Mouse (Mus musculus) midbrain, embryonic 15.5 days (tissue): ENCODE measurements at regions not wholly inside any gene's neighbourhood (a gene's known extent, or its start where the extent isn't known, plus 50 kb on each side); places are given as distances from the start of the nearest gene placed in this dataset.

Source experiments
- ATAC-seq: fragments of 200-750 bp; cut with Nextera tagmentation; replicated peaks from 2 replicates; pipeline ENCODE4 v1.8.0; 2017; ENCODE audit warnings: moderate TSS enrichment
- H3K27ac ChIP-seq: fragments of 300-500 bp; sonication (generic); 2 replicates; pipeline ENCODE4 v1.5.1; 2015; ENCODE audit warnings: mild to moderate bottlenecking, inconsistent platforms
- H3K27me3 ChIP-seq: fragments of 300-500 bp; sonication (generic); replicated peaks from 2 replicates; pipeline ENCODE4 v1.6.1; 2015; ENCODE audit warnings: inconsistent platforms
- H3K36me3 ChIP-seq: fragments of 300-500 bp; sonication (generic); replicated peaks from 2 replicates; pipeline ENCODE4 v1.6.1; 2015; ENCODE audit warnings: inconsistent platforms
- H3K4me1 ChIP-seq: fragments of 300-500 bp; sonication (generic); 2 replicates; pipeline ENCODE4 v1.6.1; 2015; ENCODE audit warnings: inconsistent platforms
- H3K4me2 ChIP-seq: fragments of 300-500 bp; sonication (generic); 2 replicates; pipeline ENCODE4 v1.6.1; 2015; ENCODE audit warnings: inconsistent platforms, mild to moderate bottlenecking, moderate library complexity
- H3K4me3 ChIP-seq: fragments of 300-500 bp; sonication (generic); 2 replicates; pipeline ENCODE4 v1.5.1; 2015; ENCODE audit warnings: mild to moderate bottlenecking, inconsistent platforms
- H3K9ac ChIP-seq: fragments of 300-500 bp; sonication (generic); 2 replicates; pipeline ENCODE4 v1.6.1; 2015; ENCODE audit warnings: mild to moderate bottlenecking, inconsistent platforms
- H3K9me3 ChIP-seq: fragments of 300-500 bp; sonication (generic); 2 replicates; pipeline ENCODE4 v1.6.1; 2016; ENCODE audit warnings: inconsistent platforms
- WGBS: fragments of 180-500 bp; shearing (Covaris S2); methylation state at CpG from one replicate; pipeline ENCODE4 v1.1.7; 2015; ENCODE audit warnings: mixed read lengths; 5-methylcytosine and 5-hydroxymethylcytosine counted together

DNA sequence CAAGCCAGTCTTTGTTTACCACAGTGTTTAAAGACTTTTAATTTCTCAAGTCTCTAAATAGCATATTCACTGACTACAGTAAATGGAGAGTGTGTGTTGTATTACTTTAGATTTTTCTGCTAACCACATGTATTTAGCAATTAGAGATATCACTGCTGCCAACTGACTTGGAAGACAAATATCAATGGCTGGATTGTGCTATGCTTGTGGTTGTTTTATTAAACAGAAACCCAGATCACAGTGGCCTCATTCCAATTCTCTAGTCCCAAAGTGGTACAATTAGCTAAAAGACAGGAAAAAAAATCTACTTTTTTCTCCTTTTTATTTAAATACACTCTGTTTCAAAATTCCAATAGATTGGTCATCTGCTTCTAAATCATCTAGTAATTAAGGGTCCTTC is 72.6 kb downstream of the Zfp120 start:
- ATAC-seq: no peak
- no peak overlapping the region for H3K9ac ChIP-seq
- H3K27me3 ChIP-seq: no peaks in the 10 kb centered on the region
- H3K4me1 ChIP-seq: no peaks in the 10 kb centered on the region
- no peak overlapping the region for H3K27ac ChIP-seq
- no peak overlapping the region for H3K4me3 ChIP-seq
- H3K9me3 ChIP-seq: no peaks in the 10 kb centered on the region
- H3K4me2 ChIP-seq: no peak overlapping the region
- no peaks in the 10 kb centered on the region for H3K36me3 ChIP-seq

DNA sequence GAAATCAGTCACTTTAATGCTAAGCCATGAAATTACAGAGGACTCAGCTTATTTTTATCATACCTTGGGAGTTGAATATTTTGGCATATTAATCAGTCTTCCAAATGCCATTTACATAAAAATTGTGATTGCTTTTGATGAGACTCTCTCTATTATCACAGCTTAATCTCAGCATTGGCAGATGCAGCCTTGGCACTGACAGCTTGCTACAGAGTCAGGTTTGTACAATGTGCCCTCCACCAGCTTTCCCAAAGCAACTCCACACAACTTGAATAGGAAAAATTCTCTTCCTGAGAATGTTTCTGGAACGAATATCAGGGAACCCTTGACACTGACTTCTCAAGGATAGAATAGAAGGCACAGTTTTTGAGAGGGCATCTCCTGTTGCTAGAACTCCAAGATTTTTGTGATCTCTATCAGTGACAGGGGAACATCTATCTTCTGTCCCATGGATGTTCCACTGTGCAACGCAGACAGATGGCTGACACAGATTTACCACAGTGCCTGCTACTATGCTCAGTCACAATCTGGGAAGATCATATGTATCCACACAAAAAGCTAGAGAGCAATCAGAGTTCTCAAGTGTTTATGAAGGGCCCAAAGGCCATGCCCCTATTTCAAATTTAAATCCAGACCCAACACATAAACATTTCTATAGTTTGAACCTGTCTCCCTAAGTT is 76.3 kb downstream of the Zfp120 start:
- Histone ChIP-seq H3K4me2 (no peak overlapping the region), H3K27ac (no peak overlapping the region), H3K4me3 (no peak overlapping the region), H3K4me1 (no peaks in the 10 kb centered on the region), H3K9me3 (no peaks in the 10 kb centered on the region), H3K36me3 (no peaks in the 10 kb centered on the region), H3K27me3 (no peaks in the 10 kb centered on the region), H3K9ac (no peak overlapping the region)
- ATAC-seq: 0 out of 2 replicates have a peak, but pooled peaks have one; percentile 24
- WGBS: 79% methylated on average over 2 of the region's 2 CpGs

DNA sequence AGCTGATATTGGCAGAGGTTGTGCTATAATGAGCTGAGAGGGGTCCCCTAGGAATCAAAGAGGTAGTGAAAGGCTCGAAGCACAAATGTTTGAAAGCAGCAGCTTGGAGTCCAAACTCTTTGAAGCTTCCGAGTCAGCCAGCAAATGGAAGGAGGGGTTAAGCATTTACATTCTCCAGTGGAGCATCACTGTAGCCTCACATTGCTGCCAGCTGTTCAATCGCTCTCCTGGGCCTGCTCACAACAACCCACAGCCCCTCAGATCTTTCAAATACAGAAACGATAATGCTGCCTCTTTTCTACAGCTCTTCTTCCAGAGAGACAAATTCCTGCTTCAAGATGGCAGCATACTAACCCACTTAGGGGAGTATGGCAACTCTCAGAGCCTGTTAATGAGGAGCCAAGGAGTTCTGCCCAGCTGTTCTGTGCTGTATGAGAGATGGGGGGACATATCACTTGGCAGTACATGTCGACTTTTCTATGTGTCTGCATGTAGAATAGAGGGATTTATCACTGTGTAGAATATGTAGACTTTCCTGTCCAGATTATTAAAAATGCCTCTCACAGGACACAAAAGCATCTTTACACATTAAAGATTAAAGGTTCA is 79.8 kb downstream of the Zfp120 start:
- Histone ChIP-seq H3K4me3 (no peak overlapping the region), H3K9me3 (no peaks in the 10 kb centered on the region), H3K4me2 (no peak overlapping the region), H3K4me1 (no peaks in the 10 kb centered on the region), H3K36me3 (no peaks in the 10 kb centered on the region), H3K27ac (no peak overlapping the region), H3K27me3 (no peaks in the 10 kb centered on the region), H3K9ac (no peak overlapping the region)
- ATAC-seq: peak; percentile 76
- 48% methylated on average over 5 of the region's 5 CpGs for WGBS
